Mouse (Mus musculus): ENCODE measurements around the gene Slc25a30. TPM values are rescaled to one million over a fixed set of nuclear protein-coding genes. Genes with fewer than 3 reads are reported as not detected.
A peak's percentile ranks its signal among the peaks of the same experiment; 100 is the strongest.

The Slc25a30 gene
- total RNA-seq, 2 experiments from 2014 or later: 9.9 to 10.9 TPM

- intact Hi-C loops (cut with DNase I): no loop called here
- no peak for DNase-seq (ENCODE audit: low spot score in 2 of 2)
Observed at GRCm38 (mm10) chr14:75756971-75757370, 29.9 kb downstream of the Slc25a30 start.

- intact Hi-C loops (cut with DNase I): no loop called here
Observed at GRCm38 (mm10) chr14:75753991-75754817, 32.6 kb downstream of the Slc25a30 start, which contains the start of gene Cog3. Gene Cog3, minus strand, starts transcription at chr14:75754517.

GRCm38 (mm10) chr14:75753206-75753605, 33.6 kb downstream of the Slc25a30 start:
- no peak for DNase-seq (ENCODE audit: low spot score in 2 of 2)
- intact Hi-C loops (cut with DNase I): no loop called here

More at GRCm38 (mm10) chr14:75753991-75754817, 32.6 kb downstream of the Slc25a30 start, which contains the start of gene Cog3:
- peak; percentile 95 to 97 for DNase-seq (ENCODE audit: low spot score in 2 of 2)

GRCm38 (mm10) chr14:75751040-75751439, 35.8 kb downstream of the Slc25a30 start:
- intact Hi-C loops (cut with DNase I): no loop called here
- no peak for DNase-seq (ENCODE audit: low spot score in 2 of 2)

GRCm38 (mm10) chr14:75749123-75749522, 37.7 kb downstream of the Slc25a30 start:
- intact Hi-C loops (cut with DNase I): no loop called here
- no peak for DNase-seq (ENCODE audit: low spot score in 2 of 2)

GRCm38 (mm10) chr14:75747960-75748359, 38.9 kb downstream of the Slc25a30 start:
- intact Hi-C loops (cut with DNase I): no loop called here
- no peak for DNase-seq (ENCODE audit: low spot score in 2 of 2)

GRCm38 (mm10) chr14:75741904-75742303, 44.9 kb downstream of the Slc25a30 start:
- no peak for DNase-seq (ENCODE audit: low spot score in 2 of 2)
- intact Hi-C loops (cut with DNase I): no loop called here

GRCm38 (mm10) chr14:75735597-75735996, 51.2 kb downstream of the Slc25a30 start:
- intact Hi-C loops (cut with DNase I): no loop called here
- no peak for DNase-seq (ENCODE audit: low spot score in 2 of 2)

- intact Hi-C loops (cut with DNase I): no loop called here
- no peak for DNase-seq (ENCODE audit: low spot score in 2 of 2)
Observed at GRCm38 (mm10) chr14:75732631-75733030, 54.2 kb downstream of the Slc25a30 start.

- no peak for DNase-seq (ENCODE audit: low spot score in 2 of 2)
- intact Hi-C loops (cut with DNase I): no loop called here
Observed at GRCm38 (mm10) chr14:75731361-75731760, 55.5 kb downstream of the Slc25a30 start.

GRCm38 (mm10) chr14:75728111-75728510, 58.7 kb downstream of the Slc25a30 start:
- intact Hi-C loops (cut with DNase I): loop anchor here (10.0 kb wide), 1 partner anchor 403 kb away; no protein-coding TSS in a partner anchor
- DNase-seq (ENCODE audit: low spot score in 2 of 2): no peak

GRCm38 (mm10) chr14:75727046-75727445, 59.8 kb downstream of the Slc25a30 start:
- intact Hi-C loops (cut with DNase I): loop anchor here (10.0 kb wide), 1 partner anchor 402 kb away; no protein-coding TSS in a partner anchor
- peak in 1 of 2 experiments; percentile 12 for DNase-seq (ENCODE audit: low spot score in 2 of 2)

GRCm38 (mm10) chr14:75722816-75723215, 64.0 kb downstream of the Slc25a30 start:
- intact Hi-C loops (cut with DNase I): loop anchor here (5.0 to 10.0 kb wide), 3 partner anchors 81 to 526 kb away; partner anchors contain the start of gene Erich6b
- no peak for DNase-seq (ENCODE audit: low spot score in 2 of 2)

GRCm38 (mm10) chr14:75721977-75722563, 64.8 kb downstream of the Slc25a30 start:
- intact Hi-C loops (cut with DNase I): loop anchor here (5.0 to 10.0 kb wide), 3 partner anchors 80 to 525 kb away; partner anchors contain the start of gene Erich6b
- peak; percentile 71 to 78 for DNase-seq (ENCODE audit: low spot score in 2 of 2)

GRCm38 (mm10) chr14:75720121-75720520, 66.7 kb downstream of the Slc25a30 start:
- intact Hi-C loops (cut with DNase I): loop anchor here (5.0 to 10.0 kb wide), 3 partner anchors 78 to 523 kb away; partner anchors contain the start of gene Erich6b
- no peak for DNase-seq (ENCODE audit: low spot score in 2 of 2)

- no peak for DNase-seq (ENCODE audit: low spot score in 2 of 2)
- intact Hi-C loops (cut with DNase I): loop anchor here (10.0 kb wide), 1 partner anchor 262 kb away; the partner anchor contains the start of gene Siah3
Observed at GRCm38 (mm10) chr14:75716410-75716809, 70.4 kb downstream of the Slc25a30 start.

- peak; percentile 27 to 32 for DNase-seq (ENCODE audit: low spot score in 2 of 2)
- intact Hi-C loops (cut with DNase I): loop anchor here (10.0 kb wide), 1 partner anchor 259 kb away; the partner anchor contains the start of gene Siah3
Observed at GRCm38 (mm10) chr14:75713661-75714060, 73.2 kb downstream of the Slc25a30 start.

GRCm38 (mm10) chr14:75712687-75713086, 74.2 kb downstream of the Slc25a30 start:
- intact Hi-C loops (cut with DNase I): loop anchor here (10.0 kb wide), 1 partner anchor 258 kb away; the partner anchor contains the start of gene Siah3

GRCm38 (mm10) chr14:75711731-75712130, 75.1 kb downstream of the Slc25a30 start:
- no peak for DNase-seq (ENCODE audit: low spot score in 2 of 2)
- intact Hi-C loops (cut with DNase I): loop anchor here (10.0 kb wide), 1 partner anchor 257 kb away; the partner anchor contains the start of gene Siah3

More at GRCm38 (mm10) chr14:75712687-75713086, 74.2 kb downstream of the Slc25a30 start:
- no peak for DNase-seq (ENCODE audit: low spot score in 2 of 2)

Measured in left cerebral cortex, postnatal 14 days (tissue).